Mouse (Mus musculus) myocyte (in vitro differentiated cells): Measurements from ENCODE around the gene Pofut1.

ENCODE experiments used
- CEBPB ChIP-seq: IDR thresholded peaks from 2 replicates; pipeline ENCODE4 v1.6.1; 2011; ENCODE audit warnings: mild to moderate bottlenecking, moderate library complexity; ENCODE audit not compliant: poor library complexity, insufficient read depth, severe bottlenecking
- E2F4 ChIP-seq: IDR thresholded peaks from one replicate; pipeline ENCODE4 v1.6.1; 2011; ENCODE audit warnings: mild to moderate bottlenecking, control low read depth, moderate library complexity; ENCODE audit not compliant: insufficient read depth
- MYOD1 ChIP-seq, 3 experiments: IDR thresholded peaks; one replicate each; pipeline ENCODE4 v1.6.1; 2011; ENCODE audit warnings: control low read depth in 2 of 3, low read depth in 2 of 3, mild to moderate bottlenecking in 2 of 3, moderate library complexity in 1 of 3; ENCODE audit not compliant: insufficient read length in 2 of 3, control insufficient read depth in 1 of 3
- POLR2A ChIP-seq: IDR thresholded peaks from one replicate; pipeline ENCODE4 v1.6.1; 2011; ENCODE audit warnings: low read depth, mild to moderate bottlenecking, control low read depth, moderate library complexity; ENCODE audit not compliant: insufficient read length
- POLR2AphosphoS2 ChIP-seq: IDR thresholded peaks from one replicate; pipeline ENCODE4 v1.6.1; 2011; ENCODE audit warnings: low read depth, control low read depth; ENCODE audit not compliant: insufficient read length
- REST ChIP-seq: IDR thresholded peaks from one replicate; pipeline ENCODE4 v1.6.1; 2011; ENCODE audit warnings: mild to moderate bottlenecking, control low read depth, moderate library complexity; ENCODE audit not compliant: insufficient read depth, insufficient read length
- TCF12 ChIP-seq: IDR thresholded peaks from one replicate; pipeline ENCODE4 v1.6.1; 2011; ENCODE audit warnings: mild to moderate bottlenecking, control low read depth; ENCODE audit not compliant: poor library complexity, insufficient read depth, severe bottlenecking
- TCF3 ChIP-seq: IDR thresholded peaks from one replicate; pipeline ENCODE4 v1.6.1; 2011; ENCODE audit warnings: low read depth, control low read depth; ENCODE audit not compliant: insufficient read length
- USF1 ChIP-seq: IDR thresholded peaks from one replicate; pipeline ENCODE4 v1.6.1; 2011; ENCODE audit warnings: low read depth, mild to moderate bottlenecking, control low read depth, moderate library complexity

GRCm38 (mm10) chr2:153259864-153260674 lies 18.7 kb downstream of the Pofut1 start:
- no peak for TF ChIP-seq POLR2A
- no peak for TF ChIP-seq TCF3
- TF ChIP-seq REST: no peak
- TF ChIP-seq TCF12: no peak
- no peak for TF ChIP-seq MYOD1 (IDR thresholded peaks at IDR 0.05; ENCODE audit: control insufficient read depth in 1 of 3, insufficient read length in 2 of 3, low read depth in 2 of 3)
- no peak for TF ChIP-seq POLR2AphosphoS2
- TF ChIP-seq CEBPB: no peak
- no peak for TF ChIP-seq E2F4
- TF ChIP-seq USF1: no peak
